Comparison of ENCODE assay signal across 26 mouse cellular contexts in genomic region chr3:139162658-139163057, GRCm38 (mm10). TPM values are rescaled to one million over a fixed set of nuclear protein-coding genes. Genes with fewer than 3 reads are reported as not detected.
"Had no signal": no experiment of that assay in that cellular context is flagged by ENCODE, and none has a peak within 500 bp of the region (broad histone marks: within the 10 kb centered on the region; RNA-seq: fewer than 3 reads in every experiment).

No protein-coding gene starts in this region.

- H3K27ac ChIP-seq: gastrocnemius, adult 2 months; heart, embryonic 10.5 days; hindbrain, embryonic 10.5 days; hindbrain, embryonic 12.5 days; hindbrain, embryonic 14.5 days; intestine, embryonic 15.5 days; layer of hippocampus, adult 2 months; left cerebral cortex, adult 2 months; limb, embryonic 10.5 days; limb, embryonic 12.5 days had no signal

- DNase-seq: gastrocnemius, adult 2 months; gastrocnemius, postnatal 10 days; gastrocnemius, postnatal 25 days; heart, adult 18-20 months; kidney, adult 18-20 months; kidney, adult 8-10 months; kidney, postnatal 10 days; kidney, postnatal 25 days; kidney, postnatal 4 days had no signal

- H3K36me3 ChIP-seq: heart, embryonic 10.5 days; heart, embryonic 12.5 days; hindbrain, embryonic 10.5 days; hindbrain, embryonic 12.5 days; intestine, embryonic 15.5 days; limb, embryonic 10.5 days; limb, embryonic 12.5 days had no signal

- H3K4me2 ChIP-seq: heart, embryonic 12.5 days; hindbrain, embryonic 12.5 days; hindbrain, embryonic 14.5 days; intestine, embryonic 15.5 days; limb, embryonic 12.5 days had no signal

- H3K4me1 ChIP-seq: hindbrain, embryonic 12.5 days; intestine, embryonic 15.5 days; limb, embryonic 10.5 days; limb, embryonic 12.5 days had no signal

- ATAC-seq: hindbrain, embryonic 16.5 days; inflammation-experienced regulatory T-cells, adult 6 months; intestine, embryonic 15.5 days; intestine, postnatal 0 days had no signal

- H3K27me3 ChIP-seq: heart, embryonic 12.5 days; hindbrain, embryonic 12.5 days; intestine, embryonic 15.5 days; limb, embryonic 12.5 days had no signal

- H3K9ac ChIP-seq: heart, embryonic 12.5 days; hindbrain, embryonic 12.5 days; hindbrain, embryonic 14.5 days; intestine, embryonic 15.5 days; limb, embryonic 12.5 days had no signal

- H3K4me3 ChIP-seq: gastrocnemius, adult 2 months; heart, embryonic 10.5 days; heart, embryonic 12.5 days; hindbrain, embryonic 10.5 days; hindbrain, embryonic 12.5 days; intestine, embryonic 15.5 days; layer of hippocampus, adult 2 months; left cerebral cortex, adult 2 months; limb, embryonic 10.5 days; limb, embryonic 12.5 days had no signal

- H3K9me3 ChIP-seq: heart, embryonic 10.5 days; heart, embryonic 12.5 days; hindbrain, embryonic 10.5 days; hindbrain, embryonic 12.5 days; intestine, embryonic 15.5 days; limb, embryonic 10.5 days; limb, embryonic 12.5 days had no signal

RNA-seq across cellular contexts. Expression of gene Stpg2, which starts 42.8 kb away (rescaled TPM):
- polyA plus RNA-seq: forebrain, embryonic 16.5 days; heart, embryonic 12.5 days; heart, embryonic 14.5 days; hindbrain, embryonic 10.5 days; hindbrain, embryonic 12.5 days; hindbrain, embryonic 14.5 days; hindbrain, embryonic 16.5 days; inflammation-experienced regulatory T-cells, adult 6 months; intestine, embryonic 15.5 days; intestine, postnatal 0 days; kidney, embryonic 16.5 days; limb, embryonic 14.5 days had no signal
